Mouse (Mus musculus) neural tube, embryonic 14.5 days (tissue): Measurements from ENCODE around the gene Gm10065. TPM values are rescaled to one million over a fixed set of nuclear protein-coding genes. Genes with fewer than 3 reads are reported as not detected.
"Not testable (repeated sequence)": the region's sequence is repeated elsewhere in the genome, so short reads cannot be mapped to it uniquely, and the experiment has no call there.

ENCODE experiments used
- ATAC-seq: fragments of 200-750 bp; cut with Nextera tagmentation; 2 replicates; pipeline ENCODE4 v1.8.0; 2017; ENCODE audit warnings: low read depth, mild to moderate bottlenecking, moderate TSS enrichment, moderate library complexity
- H3K27ac ChIP-seq: fragments of 300-500 bp; sonication (generic); 2 replicates; pipeline ENCODE4 v1.5.1; 2014; ENCODE audit warnings: low read depth, mild to moderate bottlenecking, control low read depth, low read length, moderate library complexity, mixed read lengths
- H3K27me3 ChIP-seq: fragments of 300-500 bp; sonication (generic); 2 replicates; pipeline ENCODE4 v1.6.1; 2014; ENCODE audit warnings: low read length; ENCODE audit not compliant: control insufficient read depth, insufficient read depth
- H3K36me3 ChIP-seq: fragments of 300-500 bp; sonication (generic); 2 replicates; pipeline ENCODE4 v1.6.1; 2014; ENCODE audit warnings: low read length, mixed read lengths; ENCODE audit not compliant: control insufficient read depth, insufficient read depth
- H3K4me1 ChIP-seq: fragments of 300-500 bp; sonication (generic); 2 replicates; pipeline ENCODE4 v1.6.1; 2014; ENCODE audit warnings: low read length; ENCODE audit not compliant: control insufficient read depth, insufficient read depth
- H3K4me2 ChIP-seq: fragments of 300-500 bp; sonication (generic); 2 replicates; pipeline ENCODE4 v1.6.1; 2014; ENCODE audit warnings: mild to moderate bottlenecking, low read depth, low read length, control low read depth
- H3K4me3 ChIP-seq: fragments of 300-500 bp; sonication (generic); 2 replicates; pipeline ENCODE4 v1.5.1; 2014; ENCODE audit warnings: low read depth, low read length, control low read depth, mixed read lengths
- H3K9ac ChIP-seq: fragments of 300-500 bp; sonication (generic); replicated peaks from 2 replicates; pipeline ENCODE4 v1.6.1; 2014; ENCODE audit warnings: low read depth, mild to moderate bottlenecking, control low read depth, low read length, mixed read lengths
- H3K9me3 ChIP-seq: fragments of 300-500 bp; sonication (generic); 2 replicates; pipeline ENCODE4 v1.6.1; 2016; ENCODE audit warnings: low read length; ENCODE audit not compliant: control insufficient read depth
- WGBS: fragments of 180-500 bp; shearing (Covaris S2); extraction: QIAGEN DNeasy Blood & Tissue Kit; methylation state at CpG from one replicate; pipeline ENCODE4 v1.1.7; 2014; 5-methylcytosine and 5-hydroxymethylcytosine counted together
- polyA plus RNA-seq: library from polyadenylated mRNA; unstranded; fragments of >200 nt; fragmentation: Nextera tagmentation; extraction: Ambion mirVana; gene quantifications from 2 replicates; pipeline ENCODE4 v1.2.1, GENCODE M21; 2014

Gene Gm10065
- polyA plus RNA-seq, 1 experiment from 2014 or later, result not detected

DNA sequence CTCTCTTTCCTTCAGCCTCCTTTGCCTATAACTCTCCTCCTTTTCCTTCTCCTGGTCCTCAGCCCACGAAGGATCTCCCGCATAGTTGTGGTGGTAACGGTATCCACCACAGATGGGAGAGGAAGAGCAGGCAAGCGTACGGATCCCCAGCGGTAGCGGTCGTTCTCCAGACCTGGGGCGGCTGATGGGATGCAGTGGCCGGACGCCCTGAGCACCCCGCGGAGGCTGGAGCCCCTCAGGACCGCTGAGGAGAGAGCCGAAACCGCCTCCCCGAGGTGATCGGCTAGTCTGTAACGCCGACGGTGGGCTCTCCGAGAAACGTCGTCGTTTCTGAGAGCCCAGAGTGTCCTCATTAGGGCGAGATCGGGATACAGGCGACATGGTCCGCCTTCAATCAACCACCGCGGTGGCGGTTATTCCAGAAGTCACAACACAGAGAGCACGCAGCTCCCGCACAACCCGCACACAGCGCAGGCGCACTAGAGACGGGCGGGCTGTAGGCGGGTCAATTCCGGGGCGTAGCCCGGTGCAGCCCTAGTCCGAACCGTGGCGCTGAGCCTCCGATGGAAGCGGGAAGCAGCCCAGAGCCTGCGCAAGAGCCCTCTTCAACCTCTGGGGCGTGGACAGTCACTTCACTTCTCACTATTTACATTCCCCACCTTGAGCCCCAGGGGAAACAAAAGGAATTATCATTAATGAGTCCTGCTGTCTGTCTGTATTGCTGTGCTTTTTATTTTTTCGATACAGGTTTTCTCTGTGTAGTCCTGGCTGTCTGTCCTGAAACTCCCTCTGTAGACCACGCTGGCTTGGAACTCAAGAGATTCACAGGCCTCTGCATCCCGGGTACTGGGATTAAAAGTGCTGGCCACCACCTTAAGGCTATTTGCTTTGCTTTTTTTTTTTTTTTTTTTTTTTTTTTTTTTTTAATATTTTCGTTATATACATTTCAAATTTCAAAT is 10.9 kb downstream of the Gm10065 start, which contains the start of gene Nkapl:
TSS of gene Nkapl (minus strand) at position 449 of the 959 bp plus-strand sequence.
- WGBS, result under 1% methylated on average over 54 of the region's 54 CpGs
- peak within 1 kb of the TSS; percentile 72; the same call in 1 of the 2 replicates for H3K27ac ChIP-seq
- peak; percentile 100 for ATAC-seq
- no peaks in the 10 kb centered on the region for H3K9me3 ChIP-seq
- H3K4me2 ChIP-seq, result peak within 1 kb of the TSS; percentile 71
- no peaks in the 10 kb centered on the region for H3K4me1 ChIP-seq
- H3K27me3 ChIP-seq, result no peaks in the 10 kb centered on the region
- peak within 1 kb of the TSS; percentile 80 for H3K9ac ChIP-seq
- no peaks in the 10 kb centered on the region for H3K36me3 ChIP-seq
- H3K4me3 ChIP-seq, result peak within 1 kb of the TSS; percentile 53

- no peak for ATAC-seq
- no peak overlapping the region for H3K27ac ChIP-seq
- H3K4me2 ChIP-seq, result no peak overlapping the region
- H3K4me1 ChIP-seq, result no peaks in the 10 kb centered on the region
- WGBS, result 86% methylated on average over 10 of the region's 10 CpGs
- no peaks in the 10 kb centered on the region for H3K36me3 ChIP-seq
- H3K4me3 ChIP-seq, result no peak overlapping the region
- H3K9me3 ChIP-seq, result no peaks in the 10 kb centered on the region
- H3K27me3 ChIP-seq, result no peaks in the 10 kb centered on the region
- H3K9ac ChIP-seq, result no peak overlapping the region
These were observed 11.9 kb downstream of the Gm10065 start for GRCm38 (mm10) chr13:21467336-21467735.

DNA sequence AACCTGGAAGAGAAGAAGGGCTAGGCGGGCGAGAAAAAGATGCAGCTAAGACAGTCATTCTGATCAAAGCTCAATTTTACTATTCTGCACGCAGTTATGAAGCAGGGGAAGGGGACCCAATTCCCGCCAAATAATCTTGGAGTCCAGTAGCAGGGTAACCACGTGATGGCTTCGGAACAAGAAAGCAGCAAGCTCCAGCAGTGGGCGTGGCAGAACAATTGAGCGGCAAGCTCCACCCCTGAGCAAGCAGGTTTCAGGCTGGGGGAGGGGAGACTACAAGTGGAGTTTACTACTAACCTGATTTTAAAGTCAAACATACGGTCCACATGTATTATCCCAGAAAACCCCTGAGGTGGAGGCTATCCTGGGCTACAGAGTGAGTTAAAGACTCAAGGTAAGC is 16.7 kb downstream of the Gm10065 start:
- not testable (repeated sequence) for H3K9ac ChIP-seq, H3K4me3 ChIP-seq, H3K9me3 ChIP-seq, H3K4me1 ChIP-seq, H3K4me2 ChIP-seq, H3K27ac ChIP-seq, H3K27me3 ChIP-seq, H3K36me3 ChIP-seq, ATAC-seq
- 52% methylated on average over 9 of the region's 9 CpGs for WGBS

- WGBS, result 21% methylated on average over 4 of the region's 4 CpGs
- H3K4me2 ChIP-seq, result no peak overlapping the region
- peaks cover 9% of the 10 kb centered on the region; the same call in 1 of the 2 replicates for H3K4me1 ChIP-seq
- no peaks in the 10 kb centered on the region for H3K27me3 ChIP-seq
- no peak for ATAC-seq
- H3K9ac ChIP-seq, result no peak overlapping the region
- no peak overlapping the region for H3K27ac ChIP-seq
- H3K4me3 ChIP-seq, result no peak overlapping the region
- H3K36me3 ChIP-seq, result no peaks in the 10 kb centered on the region
- H3K9me3 ChIP-seq, result no peaks in the 10 kb centered on the region
These were observed 22.9 kb downstream of the Gm10065 start for GRCm38 (mm10) chr13:21456347-21456746.

DNA sequence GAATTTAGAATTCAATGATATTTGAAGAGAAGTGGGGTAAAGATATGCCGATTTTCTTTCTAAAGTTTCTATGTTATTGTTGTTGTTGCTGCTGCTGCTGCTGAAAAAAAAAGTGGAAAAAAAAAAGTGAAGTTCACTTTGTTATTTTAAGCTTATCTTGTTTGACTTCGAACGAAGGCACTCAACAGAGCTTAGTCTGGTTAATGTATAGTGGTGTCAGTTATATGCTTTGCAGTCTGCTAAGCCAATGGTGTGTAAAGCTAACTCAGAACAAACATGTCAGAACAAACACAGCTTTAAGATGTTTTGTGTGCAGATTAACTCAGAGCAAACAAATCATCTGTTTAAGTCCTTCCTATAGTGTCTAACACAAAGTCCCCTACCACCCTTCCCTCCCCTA is 25.1 kb downstream of the Gm10065 start:
- 96% methylated on average over 3 of the region's 3 CpGs for WGBS
- Histone ChIP-seq H3K4me1 (peaks cover 9% of the 10 kb centered on the region; the same call in 1 of the 2 replicates), H3K27me3 (no peaks in the 10 kb centered on the region), H3K36me3 (0 out of 2 replicates have a peak, but pooled peaks cover under 1% of the 10 kb centered on the region), H3K9ac (no peak overlapping the region), H3K27ac (no peak overlapping the region), H3K9me3 (no peaks in the 10 kb centered on the region), H3K4me2 (peak overlapping the region; percentile 72; the same call in 1 of the 2 replicates), H3K4me3 (no peak overlapping the region)
- ATAC-seq, result no peak

DNA sequence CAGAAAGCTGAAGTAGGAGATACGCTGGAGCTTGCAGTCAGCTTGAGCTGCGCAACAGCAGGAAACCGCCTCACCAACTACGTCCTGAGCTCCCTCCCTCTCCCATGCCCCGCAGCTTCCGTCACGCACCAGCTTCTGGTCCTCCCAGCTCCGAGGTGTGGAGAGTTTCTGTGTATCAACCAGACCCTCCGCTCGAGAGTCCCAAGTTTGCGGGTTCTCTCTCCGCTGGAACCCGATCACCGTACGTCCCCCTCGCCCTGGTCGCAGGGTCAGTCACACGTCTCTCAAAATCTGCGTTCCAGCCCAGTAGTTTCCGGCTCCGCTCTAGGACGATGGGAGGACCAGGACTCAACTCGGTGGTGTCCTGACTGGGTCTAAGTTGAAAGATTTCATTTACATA is 25.8 kb downstream of the Gm10065 start, which contains the start of gene Zscan26:
TSS of gene Zscan26 (minus strand) at position 282 of the 400 bp plus-strand sequence.
- H3K9me3 ChIP-seq, result no peaks in the 10 kb centered on the region
- H3K4me1 ChIP-seq, result peaks cover 9% of the 10 kb centered on the region; the same call in 1 of the 2 replicates
- peak within 1 kb of the TSS; percentile 67 for H3K9ac ChIP-seq
- WGBS, result under 1% methylated on average over 23 of the region's 23 CpGs
- ATAC-seq, result peak; percentile 94
- peak within 1 kb of the TSS; percentile 77 for H3K4me3 ChIP-seq
- no peaks in the 10 kb centered on the region for H3K27me3 ChIP-seq
- peaks cover 6% of the 10 kb centered on the region; the same call in 1 of the 2 replicates for H3K36me3 ChIP-seq
- peak within 1 kb of the TSS; percentile 60; the same call in 1 of the 2 replicates for H3K27ac ChIP-seq
- H3K4me2 ChIP-seq, result peak within 1 kb of the TSS; percentile 72

GRCm38 (mm10) chr13:21453042-21453441 is 26.2 kb downstream of the Gm10065 start:
- H3K4me3 ChIP-seq, result peak overlapping the region; percentile 77
- H3K27me3 ChIP-seq, result no peaks in the 10 kb centered on the region
- H3K4me2 ChIP-seq, result peak overlapping the region; percentile 72
- ATAC-seq, result peak; percentile 36
- peaks cover 10% of the 10 kb centered on the region; the same call in 1 of the 2 replicates for H3K36me3 ChIP-seq
- 4% methylated on average over 13 of the region's 13 CpGs for WGBS
- H3K9me3 ChIP-seq, result no peaks in the 10 kb centered on the region
- H3K9ac ChIP-seq, result peak overlapping the region; percentile 67
- peaks cover 9% of the 10 kb centered on the region; the same call in 1 of the 2 replicates for H3K4me1 ChIP-seq
- H3K27ac ChIP-seq, result peak overlapping the region; percentile 60; the same call in 1 of the 2 replicates

DNA sequence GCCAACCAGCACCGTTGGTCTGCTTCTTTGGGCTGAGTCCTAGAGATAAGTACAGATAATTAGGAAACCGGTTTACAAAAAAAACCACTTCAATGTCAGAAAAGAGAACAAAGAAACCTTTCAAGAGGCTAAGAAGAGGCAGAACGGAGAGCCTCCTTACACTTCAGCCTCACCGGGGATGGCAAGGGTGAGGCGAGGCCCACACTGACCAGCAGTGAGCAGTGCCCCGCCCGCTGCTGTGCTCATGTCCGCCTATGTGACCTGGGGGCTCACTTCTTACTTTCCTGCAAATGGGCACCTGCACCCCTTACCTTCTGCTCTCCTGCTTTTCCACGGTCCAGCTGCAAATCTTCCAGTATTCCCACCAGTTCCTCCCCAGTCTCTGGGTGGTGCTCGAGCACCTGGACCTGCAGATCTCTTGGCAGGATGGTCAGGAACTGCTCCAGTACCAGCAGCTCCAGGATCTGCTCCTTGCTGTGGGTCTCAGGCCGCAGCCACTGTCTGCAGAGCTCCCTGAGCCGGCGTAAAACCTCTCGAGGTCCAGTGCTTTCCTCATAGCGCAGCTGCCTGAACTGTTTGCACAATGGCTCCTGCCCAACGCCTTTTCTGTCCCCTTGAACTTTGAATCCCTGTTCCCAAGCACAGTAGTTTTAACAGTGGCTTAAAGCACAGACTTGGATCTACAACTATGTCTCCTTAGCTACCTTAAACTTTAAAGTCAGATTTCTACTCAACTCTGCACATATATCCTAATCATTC is 31.2 kb downstream of the Gm10065 start:
- Histone ChIP-seq H3K4me3 (no peak overlapping the region), H3K27ac (no peak overlapping the region), H3K4me2 (no peak overlapping the region), H3K36me3 (peaks cover 49% of the 10 kb centered on the region), H3K9ac (no peak overlapping the region), H3K27me3 (no peaks in the 10 kb centered on the region), H3K4me1 (peaks cover 9% of the 10 kb centered on the region; the same call in 1 of the 2 replicates), H3K9me3 (no peaks in the 10 kb centered on the region)
- no peak for ATAC-seq
- WGBS, result 89% methylated on average over 16 of the region's 16 CpGs
